Mouse (Mus musculus) E14TG2a.4 (cell line): Measurements from ENCODE around the gene Dap.

ENCODE experiments used
- H3K27me3 ChIP-seq: 2 replicates; pipeline ENCODE4 v1.6.1; 2014; ENCODE audit warnings: low read length, control low read depth; ENCODE audit not compliant: insufficient read depth
- H3K36me3 ChIP-seq: 2 replicates; pipeline ENCODE4 v1.6.1; 2014; ENCODE audit warnings: low read length, control low read depth; ENCODE audit not compliant: insufficient read depth
- H3K4me1 ChIP-seq: replicated peaks from 2 replicates; pipeline ENCODE4 v1.6.1; 2014; ENCODE audit warnings: low read depth, low read length, control low read depth
- H3K4me3 ChIP-seq: replicated peaks from 2 replicates; pipeline ENCODE4 v1.5.1; 2014; ENCODE audit warnings: mild to moderate bottlenecking, low read length
- H3K9me3 ChIP-seq: 2 replicates; pipeline ENCODE4 v1.6.1; 2014; ENCODE audit warnings: low read length, control low read depth
- CTCF ChIP-seq: conservative IDR thresholded peaks from 2 replicates; pipeline ENCODE4 v1.5.1; 2014; ENCODE audit warnings: low read length
- NANOG ChIP-seq: IDR thresholded peaks from 2 replicates; pipeline ENCODE4 v1.6.1; 2014; ENCODE audit warnings: borderline replicate concordance, low read length, mixed read lengths
- POU5F1 ChIP-seq: IDR thresholded peaks from 2 replicates; pipeline ENCODE4 v1.6.1; 2014; ENCODE audit warnings: low read length, borderline replicate concordance

Gene Dap

GRCm38 (mm10) chr15:31279577-31280004 lies 55.5 kb downstream of the Dap start:
- H3K4me3 ChIP-seq, result no peak overlapping the region
- H3K27me3 ChIP-seq, result peaks cover 4% of the 10 kb centered on the region
- peaks cover 9% of the 10 kb centered on the region for H3K4me1 ChIP-seq
- H3K36me3 ChIP-seq, result no peaks in the 10 kb centered on the region
- no peaks in the 10 kb centered on the region for H3K9me3 ChIP-seq
- no peak for TF ChIP-seq CTCF
- no peak for TF ChIP-seq POU5F1
- TF ChIP-seq NANOG, result no peak

GRCm38 (mm10) chr15:31280059-31280458 lies 55.9 kb downstream of the Dap start:
- TF ChIP-seq NANOG (no peak), CTCF (no peak), POU5F1 (no peak)
- H3K4me3 ChIP-seq, result no peak overlapping the region
- H3K9me3 ChIP-seq, result no peaks in the 10 kb centered on the region
- H3K27me3 ChIP-seq, result peaks cover 3% of the 10 kb centered on the region; the same call in 1 of the 2 replicates
- H3K4me1 ChIP-seq, result peaks cover 10% of the 10 kb centered on the region
- H3K36me3 ChIP-seq, result no peaks in the 10 kb centered on the region

GRCm38 (mm10) chr15:31280683-31281082 lies 56.6 kb downstream of the Dap start:
- Histone ChIP-seq H3K36me3 (no peaks in the 10 kb centered on the region), H3K9me3 (no peaks in the 10 kb centered on the region), H3K4me1 (peaks cover 14% of the 10 kb centered on the region), H3K4me3 (no peak overlapping the region), H3K27me3 (peaks cover 3% of the 10 kb centered on the region; the same call in 1 of the 2 replicates)
- TF ChIP-seq POU5F1 (no peak), CTCF (no peak), NANOG (no peak)

- H3K4me1 ChIP-seq, result peaks cover 14% of the 10 kb centered on the region
- no peak for TF ChIP-seq CTCF
- no peak for TF ChIP-seq NANOG
- no peak for TF ChIP-seq POU5F1
- no peaks in the 10 kb centered on the region for H3K36me3 ChIP-seq
- no peaks in the 10 kb centered on the region for H3K9me3 ChIP-seq
- H3K27me3 ChIP-seq, result peaks cover 3% of the 10 kb centered on the region; the same call in 1 of the 2 replicates
- no peak overlapping the region for H3K4me3 ChIP-seq
Measured at GRCm38 (mm10) chr15:31281830-31282229, 57.7 kb downstream of the Dap start.

- Histone ChIP-seq H3K36me3 (no peaks in the 10 kb centered on the region), H3K27me3 (peaks cover 3% of the 10 kb centered on the region; the same call in 1 of the 2 replicates), H3K4me3 (no peak overlapping the region), H3K4me1 (peaks cover 14% of the 10 kb centered on the region), H3K9me3 (no peaks in the 10 kb centered on the region)
- no peak for TF ChIP-seq POU5F1
- no peak for TF ChIP-seq NANOG
- TF ChIP-seq CTCF, result no peak
Measured at GRCm38 (mm10) chr15:31282353-31282752, 58.2 kb downstream of the Dap start.

- Histone ChIP-seq H3K27me3 (peaks cover 3% of the 10 kb centered on the region; the same call in 1 of the 2 replicates), H3K9me3 (no peaks in the 10 kb centered on the region), H3K36me3 (no peaks in the 10 kb centered on the region), H3K4me3 (no peak overlapping the region), H3K4me1 (peaks cover 10% of the 10 kb centered on the region)
- TF ChIP-seq NANOG (no peak), CTCF (peak; percentile 36)
Measured at GRCm38 (mm10) chr15:31284142-31284541, 60.0 kb downstream of the Dap start.

- Histone ChIP-seq H3K4me3 (no peak overlapping the region), H3K9me3 (no peaks in the 10 kb centered on the region), H3K27me3 (peaks cover 3% of the 10 kb centered on the region; the same call in 1 of the 2 replicates), H3K36me3 (no peaks in the 10 kb centered on the region), H3K4me1 (peaks cover 10% of the 10 kb centered on the region)
- TF ChIP-seq POU5F1, result no peak
- no peak for TF ChIP-seq CTCF
- no peak for TF ChIP-seq NANOG
Measured at GRCm38 (mm10) chr15:31284922-31285631, 61.0 kb downstream of the Dap start.

- peaks cover 10% of the 10 kb centered on the region for H3K4me1 ChIP-seq
- H3K4me3 ChIP-seq, result no peak overlapping the region
- TF ChIP-seq NANOG (no peak), CTCF (no peak), POU5F1 (no peak)
- H3K27me3 ChIP-seq, result peaks cover 3% of the 10 kb centered on the region; the same call in 1 of the 2 replicates
- no peaks in the 10 kb centered on the region for H3K9me3 ChIP-seq
- H3K36me3 ChIP-seq, result no peaks in the 10 kb centered on the region
Measured at GRCm38 (mm10) chr15:31285695-31286094, 61.6 kb downstream of the Dap start.

GRCm38 (mm10) chr15:31292627-31293026 lies 68.5 kb downstream of the Dap start:
- Histone ChIP-seq H3K4me1 (peaks cover 42% of the 10 kb centered on the region), H3K27me3 (peaks cover 20% of the 10 kb centered on the region), H3K9me3 (no peaks in the 10 kb centered on the region), H3K36me3 (no peaks in the 10 kb centered on the region), H3K4me3 (no peak overlapping the region)
- no peak for TF ChIP-seq NANOG
- TF ChIP-seq CTCF, result no peak
